Mouse (Mus musculus) liver, postnatal 0 days (tissue): ENCODE data around the gene Cox15. TPM values are rescaled to one million over a fixed set of nuclear protein-coding genes. Genes with fewer than 3 reads are reported as not detected.

ENCODE experiments used
- ATAC-seq: fragments of 200-750 bp; cut with Nextera tagmentation; 2 replicates; pipeline ENCODE4 v1.8.0; 2017; ENCODE audit warnings: mild to moderate bottlenecking, moderate library complexity
- DNase-seq: peaks from one replicate; pipeline ENCODE4 v3.0.0-alpha.2; 2016
- H3K27ac ChIP-seq: fragments of 300-500 bp; sonication (generic); 2 replicates; pipeline ENCODE4 v1.5.1; 2014; ENCODE audit warnings: antibody characterized with exemption, moderate library complexity, mild to moderate bottlenecking, low read depth
- H3K27me3 ChIP-seq: fragments of 300-500 bp; sonication (generic); 2 replicates; pipeline ENCODE4 v1.6.1; 2014; ENCODE audit warnings: low read length, control low read depth, mixed read lengths; ENCODE audit not compliant: insufficient read depth
- H3K36me3 ChIP-seq: fragments of 300-500 bp; sonication (generic); replicated peaks from 2 replicates; pipeline ENCODE4 v1.6.1; 2014; ENCODE audit warnings: mild to moderate bottlenecking, control low read depth, low read length, moderate library complexity, mixed read lengths; ENCODE audit not compliant: insufficient read depth
- H3K4me1 ChIP-seq: fragments of 300-500 bp; sonication (generic); 2 replicates; pipeline ENCODE4 v1.6.1; 2014; ENCODE audit warnings: antibody characterized with exemption, mild to moderate bottlenecking, control low read depth; ENCODE audit not compliant: insufficient read depth
- H3K4me2 ChIP-seq: fragments of 300-500 bp; sonication (generic); 2 replicates; pipeline ENCODE4 v1.6.1; 2014; ENCODE audit warnings: low read depth, mild to moderate bottlenecking, low read length, moderate library complexity, mixed read lengths
- H3K4me3 ChIP-seq: fragments of 300-500 bp; sonication (generic); 2 replicates; pipeline ENCODE4 v1.5.1; 2014; ENCODE audit warnings: low read depth, low read length
- H3K9ac ChIP-seq: fragments of 300-500 bp; sonication (generic); replicated peaks from 2 replicates; pipeline ENCODE4 v1.6.1; 2014; ENCODE audit warnings: mild to moderate bottlenecking, moderate library complexity
- H3K9me3 ChIP-seq: fragments of 300-500 bp; sonication (generic); 2 replicates; pipeline ENCODE4 v1.6.1; 2016; ENCODE audit warnings: mild to moderate bottlenecking, control low read depth, low read length, mixed read lengths
- CTCF ChIP-seq: sonication (generic); IDR thresholded peaks from 2 replicates; pipeline ENCODE4 v1.5.1; 2016; ENCODE audit warnings: antibody characterized with exemption, low read depth
- EP300 ChIP-seq: IDR thresholded peaks from 2 replicates; pipeline ENCODE4 v1.6.1; 2016; ENCODE audit warnings: antibody characterized with exemption, low read depth, mild to moderate bottlenecking
- WGBS: fragments of 180-500 bp; shearing (Covaris S2); extraction: QIAGEN DNeasy Blood & Tissue Kit; methylation state at CpG from one replicate; pipeline ENCODE4 v1.1.7; 2014; ENCODE audit not compliant: insufficient replicate concordance; 5-methylcytosine and 5-hydroxymethylcytosine counted together
- polyA plus RNA-seq: library from polyadenylated mRNA; unstranded; fragments of >200 nt; fragmentation: Nextera tagmentation; extraction: Ambion mirVana; gene quantifications from 2 replicates; pipeline ENCODE4 v1.2.1, GENCODE M21; 2015

Cox15 gene
- polyA plus RNA-seq, 1 experiment from 2014 or later: 3.5 TPM

DNA sequence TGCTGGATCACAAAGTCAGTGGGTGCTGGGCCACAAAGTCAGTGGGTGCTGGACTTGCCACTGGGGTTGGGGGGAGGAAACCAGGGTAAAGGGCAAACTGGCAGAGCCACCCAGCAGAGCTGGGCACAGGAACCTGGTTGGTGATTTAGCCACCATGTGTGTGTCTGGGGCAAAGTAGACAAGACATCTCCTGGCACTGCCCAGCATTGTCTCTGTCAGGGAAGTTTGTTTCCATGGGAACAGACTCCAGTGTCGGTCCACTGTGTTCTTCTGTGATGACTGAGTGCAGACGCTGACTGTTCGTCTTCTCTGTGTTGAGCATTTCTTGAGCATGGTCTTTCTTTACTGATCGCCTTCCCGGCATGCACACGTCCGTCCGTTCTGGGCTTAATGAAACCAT is 43.5 kb downstream of the Cox15 start:
- ATAC-seq: no peak
- no peak overlapping the region for H3K4me3 ChIP-seq

DNA sequence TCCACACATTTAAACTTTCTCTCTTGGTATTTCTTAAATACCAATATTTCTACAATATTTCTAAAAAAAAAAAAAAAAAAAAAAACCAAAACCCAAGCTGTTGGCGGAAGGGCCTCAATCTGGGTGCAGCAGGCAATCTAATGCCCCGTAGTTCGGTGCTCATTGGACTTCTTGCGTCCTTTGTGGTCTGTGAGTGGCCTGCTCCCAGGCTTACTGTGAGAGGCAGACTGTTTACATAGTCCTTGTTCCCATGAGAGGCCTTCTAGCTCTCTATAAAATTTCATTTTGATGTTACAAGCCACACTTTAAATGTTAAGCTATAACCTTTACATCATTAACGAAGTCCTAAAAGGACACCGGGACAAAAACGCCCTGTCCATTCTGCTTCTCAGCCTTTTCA is 44.6 kb downstream of the Cox15 start:
- no peaks in the 10 kb centered on the region for H3K27me3 ChIP-seq
- H3K9me3 ChIP-seq: no peaks in the 10 kb centered on the region
- ATAC-seq (no peak), DNase-seq (no peak)
- WGBS: 90% methylated on average over 7 of the region's 7 CpGs
- TF ChIP-seq EP300 (no peak), CTCF (no peak)
- H3K4me3 ChIP-seq: no peak overlapping the region
- no peak overlapping the region for H3K4me2 ChIP-seq
- no peak overlapping the region for H3K27ac ChIP-seq
- H3K36me3 ChIP-seq: peaks cover 29% of the 10 kb centered on the region
- no peak overlapping the region for H3K9ac ChIP-seq
- peaks cover 8% of the 10 kb centered on the region for H3K4me1 ChIP-seq

More for the DNA sequence above, 43.5 kb downstream of the Cox15 start:
- Histone ChIP-seq H3K9ac (no peak overlapping the region), H3K9me3 (no peaks in the 10 kb centered on the region), H3K27ac (no peak overlapping the region), H3K4me2 (no peak overlapping the region), H3K36me3 (peaks cover 29% of the 10 kb centered on the region), H3K4me1 (peaks cover 8% of the 10 kb centered on the region), H3K27me3 (no peaks in the 10 kb centered on the region)
- WGBS: 89% methylated on average over 8 of the region's 8 CpGs
- no peak for DNase-seq
- TF ChIP-seq EP300: no peak
- no peak for TF ChIP-seq CTCF

DNA sequence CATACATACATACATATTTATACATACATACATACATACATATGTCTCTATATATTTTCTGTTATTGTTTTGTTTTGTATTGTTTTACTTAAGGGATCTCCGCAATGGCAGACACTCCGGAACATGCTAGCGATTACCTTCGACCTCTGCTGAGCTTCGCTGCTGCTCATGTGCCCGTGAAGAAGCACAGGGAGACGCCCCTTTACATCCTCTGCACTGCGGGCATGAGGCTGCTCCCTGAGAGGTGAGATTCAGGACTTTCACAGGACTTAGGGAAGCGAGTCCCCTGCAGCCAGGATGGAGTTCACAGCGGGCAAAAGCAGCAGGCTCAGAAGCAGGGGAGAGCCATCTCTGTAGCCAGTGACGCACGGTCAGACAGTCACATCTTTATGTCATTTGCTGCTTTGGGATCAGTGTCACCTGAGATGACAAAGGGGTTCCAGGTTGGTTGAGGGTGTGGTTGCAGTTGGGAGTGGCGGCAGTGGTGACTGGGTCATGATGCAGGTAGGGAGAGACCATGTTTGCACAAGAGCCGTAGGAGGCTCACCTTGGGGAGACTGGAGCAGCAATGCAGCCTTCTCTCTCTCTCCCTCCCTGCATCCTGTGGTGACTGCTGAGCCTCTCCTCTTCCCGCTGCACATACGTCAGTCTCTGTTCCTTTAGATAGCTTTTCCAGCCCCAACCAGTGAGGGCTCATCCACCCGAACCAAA is 47.9 kb downstream of the Cox15 start:
- DNase-seq: no peak
- TF ChIP-seq CTCF (no peak), EP300 (no peak)
- H3K27me3 ChIP-seq: no peaks in the 10 kb centered on the region
- ATAC-seq: no peak
- H3K4me2 ChIP-seq: no peak overlapping the region
- H3K9me3 ChIP-seq: no peaks in the 10 kb centered on the region
- H3K27ac ChIP-seq: no peak overlapping the region
- H3K9ac ChIP-seq: no peak overlapping the region
- no peaks in the 10 kb centered on the region for H3K4me1 ChIP-seq
- H3K4me3 ChIP-seq: no peak overlapping the region
- peaks cover 31% of the 10 kb centered on the region for H3K36me3 ChIP-seq
- WGBS: 85% methylated on average over 17 of the region's 17 CpGs

DNA sequence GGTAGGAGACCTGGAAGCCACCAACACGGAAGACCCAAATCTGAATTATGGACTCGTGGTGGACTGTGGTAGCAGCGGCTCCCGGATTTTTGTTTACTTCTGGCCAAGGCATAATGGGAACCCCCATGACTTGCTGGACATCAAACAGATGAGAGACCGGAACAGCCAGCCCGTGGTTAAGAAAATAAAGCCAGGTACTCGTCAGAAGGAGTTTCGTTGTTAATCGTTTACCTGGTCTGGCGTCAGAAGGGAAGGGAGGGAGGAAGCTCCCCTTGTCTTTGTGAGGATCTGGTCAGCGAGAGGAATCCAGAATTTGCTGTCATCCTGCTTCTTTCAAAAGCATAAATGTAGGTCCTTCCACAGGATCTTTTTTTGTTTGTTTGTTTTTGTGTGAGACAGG is 48.6 kb downstream of the Cox15 start:
- no peaks in the 10 kb centered on the region for H3K27me3 ChIP-seq
- TF ChIP-seq EP300 (no peak), CTCF (no peak)
- 77% methylated on average over 11 of the region's 11 CpGs for WGBS

DNA sequence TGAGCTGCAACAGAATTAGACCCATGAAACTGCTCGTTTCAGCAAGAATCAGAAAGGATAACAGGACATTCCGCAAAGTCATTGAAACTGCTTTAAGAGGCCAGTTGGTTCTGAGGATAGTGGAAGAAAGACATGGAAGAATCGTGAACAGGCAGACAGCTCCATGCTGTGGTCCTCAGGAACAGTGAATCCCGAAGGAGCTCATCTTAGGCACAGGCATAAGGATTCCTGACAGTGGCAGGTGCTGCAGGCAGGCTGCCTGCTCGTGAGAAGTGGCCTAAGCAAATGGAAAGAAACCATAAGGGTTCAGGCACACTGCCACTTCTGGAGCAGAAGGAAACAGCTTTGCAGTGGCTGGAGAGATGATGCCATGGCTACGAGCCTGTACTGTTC is 53.0 kb downstream of the Cox15 start:
- no peak for TF ChIP-seq EP300
- no peak for TF ChIP-seq CTCF
- Histone ChIP-seq H3K27me3 (no peaks in the 10 kb centered on the region), H3K9ac (no peak overlapping the region), H3K4me3 (no peak overlapping the region), H3K4me2 (no peak overlapping the region), H3K27ac (no peak overlapping the region), H3K36me3 (peaks cover 9% of the 10 kb centered on the region), H3K4me1 (no peaks in the 10 kb centered on the region), H3K9me3 (no peaks in the 10 kb centered on the region)
- DNase-seq (no peak), ATAC-seq (no peak)
- 75% methylated on average over 6 of the region's 6 CpGs for WGBS

More for the DNA sequence above, 48.6 kb downstream of the Cox15 start:
- Histone ChIP-seq H3K9me3 (no peaks in the 10 kb centered on the region), H3K36me3 (peaks cover 35% of the 10 kb centered on the region), H3K4me1 (no peaks in the 10 kb centered on the region), H3K9ac (no peak overlapping the region), H3K27ac (no peak overlapping the region), H3K4me2 (no peak overlapping the region), H3K4me3 (no peak overlapping the region)
- ATAC-seq (no peak), DNase-seq (no peak)

DNA sequence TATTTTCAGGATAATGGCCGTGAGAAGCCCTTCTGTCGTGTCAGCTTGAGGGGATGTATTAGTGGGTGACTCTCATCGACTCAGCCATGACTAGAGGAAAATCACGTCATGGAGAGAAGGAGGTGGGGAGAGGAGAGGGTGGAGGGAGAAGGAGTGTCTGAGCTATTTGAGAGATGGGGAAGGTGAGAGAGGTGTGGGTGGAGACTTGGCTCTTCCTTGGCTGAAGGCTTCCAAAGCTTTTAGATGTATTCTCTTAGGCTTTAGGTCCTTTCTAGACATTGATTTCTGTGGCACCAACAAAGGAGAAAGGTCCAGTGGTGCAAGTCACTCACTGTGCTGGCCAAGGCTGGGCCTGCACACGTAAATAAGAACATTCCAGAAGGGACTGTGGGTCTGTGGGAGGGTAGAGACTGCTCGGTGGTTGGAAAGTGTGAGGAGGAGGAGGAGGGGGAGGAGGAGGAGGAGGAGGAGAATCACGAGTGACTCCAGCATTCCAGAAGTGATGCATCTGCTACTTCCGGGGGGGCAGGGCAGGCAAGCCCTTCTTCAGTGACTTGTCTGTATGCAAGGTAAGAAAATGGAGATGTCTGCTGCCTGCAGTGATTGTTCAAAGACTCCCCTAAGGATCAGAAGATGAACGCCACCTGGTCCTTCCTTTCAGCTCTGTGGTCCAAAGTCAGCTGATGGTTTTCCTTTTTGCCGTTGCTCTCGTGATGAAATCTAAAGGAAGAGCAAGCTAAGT is 53.6 kb downstream of the Cox15 start:
- WGBS: 74% methylated on average over 11 of the region's 11 CpGs
- H3K9ac ChIP-seq: no peak overlapping the region
- ATAC-seq: no peak

More for the DNA sequence above, 53.6 kb downstream of the Cox15 start:
- no peaks in the 10 kb centered on the region for H3K9me3 ChIP-seq
- no peaks in the 10 kb centered on the region for H3K4me1 ChIP-seq
- peaks cover 8% of the 10 kb centered on the region; the same call in 1 of the 2 replicates for H3K36me3 ChIP-seq
- H3K4me3 ChIP-seq: no peak overlapping the region
- TF ChIP-seq EP300 (no peak), CTCF (no peak)
- H3K27me3 ChIP-seq: no peaks in the 10 kb centered on the region
- no peak for DNase-seq
- no peak overlapping the region for H3K27ac ChIP-seq
- H3K4me2 ChIP-seq: no peak overlapping the region
